Mouse (Mus musculus): ENCODE data around the gene P2rx2. TPM values are rescaled to one million over a fixed set of nuclear protein-coding genes. Genes with fewer than 3 reads are reported as not detected.

The P2rx2 gene
- 0.94 and 1.8 TPM in 2 replicates for polyA plus RNA-seq (2014; fragmentation: Nextera tagmentation; extraction: Ambion mirVana)

DNA sequence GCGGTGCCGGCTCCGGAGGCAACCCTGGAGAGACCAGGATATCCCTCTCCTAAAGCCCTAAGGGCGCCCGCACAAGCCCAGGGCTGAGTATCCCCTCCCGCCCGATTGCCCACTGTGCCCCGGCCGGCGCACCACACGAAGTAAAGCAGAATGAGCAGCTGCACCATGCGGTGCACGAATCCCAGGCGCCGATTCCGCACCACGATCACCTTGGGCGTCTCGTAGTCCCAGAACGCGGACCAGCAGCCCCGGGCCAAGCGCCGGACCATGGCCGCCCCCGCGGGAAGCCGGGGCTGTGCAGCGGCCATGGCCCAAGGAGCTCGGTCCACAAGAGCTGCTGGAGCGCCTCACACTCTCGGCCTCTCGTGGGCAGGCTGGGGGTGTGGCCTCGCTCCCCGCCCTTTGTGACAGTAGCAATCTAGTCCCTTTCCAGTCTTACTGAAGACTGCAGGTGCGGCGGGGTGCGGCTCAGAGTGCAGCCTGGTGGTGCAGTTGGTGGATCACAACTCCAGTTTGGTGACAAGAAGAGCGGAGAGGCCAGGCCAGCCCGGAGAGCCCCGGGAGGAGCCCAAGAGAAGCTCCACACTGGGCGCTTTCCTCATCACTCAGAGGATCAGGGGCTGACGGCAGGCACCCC is at the start of gene P2rx2:
TSS of gene P2rx2 (minus strand) at position 565 of the 637 bp plus-strand sequence.
- H3K27ac ChIP-seq (ENCODE audit: low read length): no peak within 1 kb of the TSS

DNA sequence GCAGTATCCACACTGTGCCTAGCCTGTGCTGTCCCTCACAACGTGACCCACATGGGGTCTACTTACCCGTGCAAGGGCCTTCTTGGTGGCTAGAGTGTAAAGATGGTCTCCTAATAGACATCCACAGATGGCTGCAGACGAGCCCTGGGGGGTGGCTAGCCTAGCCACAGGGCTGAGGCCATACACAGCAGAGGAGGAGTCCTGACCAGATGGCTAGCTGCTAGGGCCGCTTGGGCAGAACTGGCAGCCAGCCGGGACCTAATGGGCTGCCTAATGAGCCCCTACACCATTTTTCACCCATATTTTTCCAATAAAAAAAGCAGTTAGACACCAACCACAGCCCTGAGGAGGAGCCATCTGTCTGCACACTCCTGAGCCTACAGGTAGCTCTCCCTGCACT is 49.7 kb upstream of the P2rx2 start:
- Histone ChIP-seq H3K4me3 (ENCODE audit: low read depth, low read length) (no peak overlapping the region), H3K27me3 (ENCODE audit: control insufficient read depth, insufficient read depth, low read length) (no peaks in the 10 kb centered on the region), H3K4me2 (replicated peaks; ENCODE audit: low read depth, low read length) (no peak overlapping the region), H3K4me1 (ENCODE audit: control insufficient read depth, insufficient read depth, low read length) (no peaks in the 10 kb centered on the region), H3K9me3 (ENCODE audit: control insufficient read depth, low read depth, low read length) (no peaks in the 10 kb centered on the region), H3K27ac (ENCODE audit: low read length) (no peak overlapping the region), H3K36me3 (ENCODE audit: control insufficient read depth, insufficient read depth, low read length) (no peaks in the 10 kb centered on the region), H3K9ac (replicated peaks; ENCODE audit: low read depth, low read length) (no peak overlapping the region)
- WGBS: 74% methylated on average over 5 of the region's 5 CpGs
- no peak for ATAC-seq (ENCODE audit: insufficient number of reproducible peaks, insufficient read depth, low FRiP score, low read depth)

More for the DNA sequence above, at the start of gene P2rx2:
- no peaks in the 10 kb centered on the region for H3K9me3 ChIP-seq (ENCODE audit: control insufficient read depth, low read depth, low read length)
- peak; percentile 54 for ATAC-seq (ENCODE audit: insufficient number of reproducible peaks, insufficient read depth, low FRiP score, low read depth)
- WGBS: 1% methylated on average over 43 of the region's 43 CpGs
- H3K9ac ChIP-seq (replicated peaks; ENCODE audit: low read depth, low read length): peak within 1 kb of the TSS; percentile 30; the same call in 1 of the 2 replicates
- H3K4me1 ChIP-seq (ENCODE audit: control insufficient read depth, insufficient read depth, low read length): no peaks in the 10 kb centered on the region
- peak within 1 kb of the TSS; percentile 43 for H3K4me3 ChIP-seq (ENCODE audit: low read depth, low read length)
- peak within 1 kb of the TSS; percentile 98 for H3K4me2 ChIP-seq (replicated peaks; ENCODE audit: low read depth, low read length)
- peaks cover 6% of the 10 kb centered on the region for H3K36me3 ChIP-seq (ENCODE audit: control insufficient read depth, insufficient read depth, low read length)
- peaks cover 8% of the 10 kb centered on the region; the same call in 1 of the 2 replicates for H3K27me3 ChIP-seq (ENCODE audit: control insufficient read depth, insufficient read depth, low read length)

DNA sequence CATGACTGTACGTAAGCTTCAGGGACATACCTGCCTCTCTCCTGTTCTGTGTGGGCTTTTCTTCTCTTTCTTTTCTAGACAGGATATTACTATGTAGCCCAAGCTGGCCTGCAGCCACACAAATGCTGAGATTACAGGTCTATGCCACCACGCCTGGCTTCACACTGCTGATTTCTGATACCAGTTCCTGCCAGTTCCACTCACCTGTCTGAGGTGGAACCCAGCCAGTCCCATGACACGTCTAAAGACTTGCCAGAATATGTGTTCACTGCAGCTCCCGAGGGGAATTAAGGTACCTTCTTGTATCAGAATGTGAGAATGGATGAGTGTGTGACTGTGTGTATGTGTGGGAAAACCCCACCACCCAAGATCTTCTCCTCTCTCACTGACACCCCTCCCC is 47.6 kb upstream of the P2rx2 start:
- Histone ChIP-seq H3K9ac (replicated peaks; ENCODE audit: low read depth, low read length) (no peak overlapping the region), H3K27me3 (ENCODE audit: control insufficient read depth, insufficient read depth, low read length) (no peaks in the 10 kb centered on the region), H3K4me3 (ENCODE audit: low read depth, low read length) (no peak overlapping the region), H3K4me2 (replicated peaks; ENCODE audit: low read depth, low read length) (no peak overlapping the region), H3K27ac (ENCODE audit: low read length) (no peak overlapping the region), H3K4me1 (ENCODE audit: control insufficient read depth, insufficient read depth, low read length) (0 out of 2 replicates have a peak, but pooled peaks cover 3% of the 10 kb centered on the region), H3K36me3 (ENCODE audit: control insufficient read depth, insufficient read depth, low read length) (no peaks in the 10 kb centered on the region), H3K9me3 (ENCODE audit: control insufficient read depth, low read depth, low read length) (no peaks in the 10 kb centered on the region)
- no peak for ATAC-seq (ENCODE audit: insufficient number of reproducible peaks, insufficient read depth, low FRiP score, low read depth)
- 82% methylated on average over 4 of the region's 4 CpGs for WGBS

DNA sequence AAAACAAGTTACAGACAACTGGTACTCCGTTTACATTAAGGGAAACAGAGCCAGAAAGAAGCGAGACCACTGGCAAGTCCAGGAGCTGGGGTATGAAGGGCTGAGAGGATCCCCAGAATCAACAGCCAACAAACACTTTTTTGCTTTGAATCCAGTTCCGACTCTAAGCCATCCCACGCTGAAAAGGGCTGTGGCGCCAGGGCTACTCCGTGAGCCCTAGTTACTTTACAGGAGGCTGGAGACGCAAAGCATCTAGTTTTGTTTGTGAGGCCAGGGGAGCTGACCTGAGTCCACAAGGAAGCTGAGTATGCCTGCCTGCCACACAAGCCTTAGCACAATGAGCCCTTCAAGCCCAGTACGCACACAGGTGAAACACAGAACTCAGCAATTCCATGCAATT is 44.3 kb upstream of the P2rx2 start:
- H3K4me1 ChIP-seq (ENCODE audit: control insufficient read depth, insufficient read depth, low read length): 0 out of 2 replicates have a peak, but pooled peaks cover 3% of the 10 kb centered on the region
- peak overlapping the region; percentile 65 for H3K4me3 ChIP-seq (ENCODE audit: low read depth, low read length)
- H3K36me3 ChIP-seq (ENCODE audit: control insufficient read depth, insufficient read depth, low read length): no peaks in the 10 kb centered on the region
- no peaks in the 10 kb centered on the region for H3K27me3 ChIP-seq (ENCODE audit: control insufficient read depth, insufficient read depth, low read length)
- no peaks in the 10 kb centered on the region for H3K9me3 ChIP-seq (ENCODE audit: control insufficient read depth, low read depth, low read length)
- no peak for ATAC-seq (ENCODE audit: insufficient number of reproducible peaks, insufficient read depth, low FRiP score, low read depth)
- H3K4me2 ChIP-seq (replicated peaks; ENCODE audit: low read depth, low read length): peak overlapping the region; percentile 76
- peak overlapping the region; percentile 53; the same call in 1 of the 2 replicates for H3K9ac ChIP-seq (replicated peaks; ENCODE audit: low read depth, low read length)
- WGBS: 16% methylated on average over 8 of the region's 8 CpGs
- no peak overlapping the region for H3K27ac ChIP-seq (ENCODE audit: low read length)

DNA sequence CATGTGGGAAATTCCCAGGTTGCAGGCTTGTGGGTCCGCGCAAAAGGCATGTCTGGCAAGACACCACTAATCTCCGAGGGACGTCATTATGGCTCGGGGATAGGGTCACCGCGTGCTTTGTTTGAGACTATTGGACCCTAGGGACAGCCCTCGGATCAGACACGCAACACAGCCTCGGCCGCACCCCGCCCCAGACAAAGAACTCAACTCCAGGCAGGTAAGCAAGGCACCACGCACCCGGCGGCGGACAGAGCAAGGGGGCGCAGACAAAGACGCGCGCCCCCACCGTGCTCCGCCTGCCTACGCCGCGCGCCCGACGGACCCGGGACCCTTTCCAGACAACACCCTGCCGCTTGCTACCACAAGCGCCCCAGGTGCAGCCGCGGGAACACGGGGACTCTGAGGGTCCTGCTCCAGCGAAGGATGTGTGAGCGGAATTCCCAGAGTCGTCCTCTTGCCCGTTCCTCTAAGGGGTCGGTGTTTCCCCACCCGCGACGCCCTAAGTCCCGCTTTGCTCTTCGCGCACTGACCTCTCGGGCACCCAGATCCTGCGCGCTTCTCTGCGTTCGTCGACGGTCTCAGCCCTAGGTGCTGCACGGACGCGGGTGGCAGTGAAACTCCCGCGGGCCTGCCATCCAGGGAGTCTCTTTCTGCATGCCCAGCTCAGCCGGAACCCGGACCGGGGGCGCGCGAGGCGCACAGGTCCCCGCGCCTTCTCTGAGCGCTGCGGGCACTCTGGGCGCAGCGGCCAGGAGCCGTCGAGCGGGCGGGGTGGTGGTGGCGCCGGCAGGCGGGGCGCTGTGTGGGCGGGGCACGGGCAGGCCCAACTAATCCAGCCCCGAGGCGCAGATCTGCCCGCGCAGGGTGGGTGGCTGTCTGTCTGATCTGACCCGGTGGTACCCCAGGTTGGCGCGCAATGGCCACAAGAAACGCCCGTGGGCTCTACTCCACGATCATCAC is 43.6 kb upstream of the P2rx2 start:
- Histone ChIP-seq H3K4me1 (ENCODE audit: control insufficient read depth, insufficient read depth, low read length) (0 out of 2 replicates have a peak, but pooled peaks cover 3% of the 10 kb centered on the region), H3K9me3 (ENCODE audit: control insufficient read depth, low read depth, low read length) (no peaks in the 10 kb centered on the region), H3K27ac (ENCODE audit: low read length) (no peak overlapping the region), H3K27me3 (ENCODE audit: control insufficient read depth, insufficient read depth, low read length) (no peaks in the 10 kb centered on the region), H3K9ac (replicated peaks; ENCODE audit: low read depth, low read length) (peak overlapping the region; percentile 53), H3K36me3 (ENCODE audit: control insufficient read depth, insufficient read depth, low read length) (no peaks in the 10 kb centered on the region), H3K4me2 (replicated peaks; ENCODE audit: low read depth, low read length) (peak overlapping the region; percentile 76), H3K4me3 (ENCODE audit: low read depth, low read length) (peak overlapping the region; percentile 65)
- WGBS: 1% methylated on average over 90 of the region's 90 CpGs
- peak; percentile 87 for ATAC-seq (ENCODE audit: insufficient number of reproducible peaks, insufficient read depth, low FRiP score, low read depth)

DNA sequence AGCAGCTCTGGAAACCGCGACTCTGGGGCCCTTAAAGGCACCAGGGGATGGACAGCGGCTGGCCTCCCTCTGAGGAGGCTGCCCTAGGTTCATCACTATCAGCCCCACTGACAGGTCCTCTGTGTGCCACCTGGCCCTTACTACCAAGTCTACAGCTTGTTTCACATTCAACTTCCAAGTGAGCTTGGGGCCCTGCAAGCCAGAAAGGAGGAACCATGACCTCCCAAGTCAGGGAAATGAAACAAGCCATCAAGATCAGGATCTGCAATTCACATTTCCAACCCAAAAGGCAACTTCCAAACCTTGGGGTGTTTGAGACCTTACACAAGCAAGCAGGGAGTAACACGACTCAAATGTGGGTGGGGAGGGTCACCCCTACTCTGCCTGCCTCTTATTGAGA is 42.3 kb upstream of the P2rx2 start:
- H3K27me3 ChIP-seq (ENCODE audit: control insufficient read depth, insufficient read depth, low read length): no peaks in the 10 kb centered on the region
- no peak for ATAC-seq (ENCODE audit: insufficient number of reproducible peaks, insufficient read depth, low FRiP score, low read depth)
- H3K36me3 ChIP-seq (ENCODE audit: control insufficient read depth, insufficient read depth, low read length): no peaks in the 10 kb centered on the region
- 0 out of 2 replicates have a peak, but pooled peaks cover 3% of the 10 kb centered on the region for H3K4me1 ChIP-seq (ENCODE audit: control insufficient read depth, insufficient read depth, low read length)
- H3K27ac ChIP-seq (ENCODE audit: low read length): no peak overlapping the region
- H3K4me2 ChIP-seq (replicated peaks; ENCODE audit: low read depth, low read length): peak overlapping the region; percentile 76
- WGBS: 54% methylated on average over 4 of the region's 4 CpGs
- H3K4me3 ChIP-seq (ENCODE audit: low read depth, low read length): no peak overlapping the region
- no peak overlapping the region; the same call in 1 of the 2 replicates for H3K9ac ChIP-seq (replicated peaks; ENCODE audit: low read depth, low read length)
- H3K9me3 ChIP-seq (ENCODE audit: control insufficient read depth, low read depth, low read length): no peaks in the 10 kb centered on the region

DNA sequence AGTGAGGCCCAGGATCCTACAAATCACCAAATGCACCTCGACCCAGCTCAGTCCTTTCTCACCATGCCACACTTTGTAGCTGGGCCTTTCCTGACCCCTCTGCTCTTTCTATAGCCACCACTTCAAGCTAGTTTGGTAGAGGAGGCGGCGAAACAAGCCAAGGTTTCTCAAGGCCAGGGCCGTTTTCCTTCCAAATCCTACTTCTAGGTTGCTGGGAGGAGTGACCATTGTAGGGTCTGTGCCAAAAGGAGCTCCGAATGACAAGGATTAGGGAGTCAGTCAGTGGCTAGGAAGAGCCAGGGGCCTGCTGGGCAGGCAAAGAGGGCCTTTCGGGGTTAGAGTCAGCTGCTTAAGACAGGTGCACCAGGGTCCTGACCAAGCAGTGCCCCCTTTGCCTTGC is 41.5 kb upstream of the P2rx2 start:
- Histone ChIP-seq H3K27ac (ENCODE audit: low read length) (no peak overlapping the region), H3K9ac (replicated peaks; ENCODE audit: low read depth, low read length) (no peak overlapping the region)
- 87% methylated on average over 6 of the region's 6 CpGs for WGBS

DNA sequence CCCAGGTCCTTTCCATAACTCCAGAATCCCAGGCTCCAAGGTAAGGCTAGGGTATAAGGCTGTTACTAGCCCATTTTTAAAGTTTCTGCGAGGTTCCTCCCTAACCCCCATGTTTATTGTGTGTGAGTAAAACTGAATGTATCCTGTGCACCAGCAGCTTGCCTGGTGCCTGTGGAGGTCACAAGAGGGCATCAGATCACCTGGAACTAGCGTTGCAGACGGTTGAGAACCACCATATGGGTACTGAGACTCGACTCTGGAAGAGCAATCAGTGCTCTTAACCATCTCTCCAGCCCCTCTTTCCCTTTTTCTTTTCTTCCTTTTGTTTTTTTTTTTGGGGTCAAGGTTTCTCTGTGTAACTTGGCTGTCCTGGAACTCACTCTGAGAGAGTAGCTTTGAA is 36.8 kb upstream of the P2rx2 start:
- H3K27ac ChIP-seq (ENCODE audit: low read length): no peak overlapping the region
- no peaks in the 10 kb centered on the region for H3K4me1 ChIP-seq (ENCODE audit: control insufficient read depth, insufficient read depth, low read length)
- no peaks in the 10 kb centered on the region for H3K9me3 ChIP-seq (ENCODE audit: control insufficient read depth, low read depth, low read length)
- H3K4me3 ChIP-seq (ENCODE audit: low read depth, low read length): no peak overlapping the region
- no peak overlapping the region for H3K4me2 ChIP-seq (replicated peaks; ENCODE audit: low read depth, low read length)
- H3K36me3 ChIP-seq (ENCODE audit: control insufficient read depth, insufficient read depth, low read length): peaks cover 13% of the 10 kb centered on the region
- ATAC-seq (ENCODE audit: insufficient number of reproducible peaks, insufficient read depth, low FRiP score, low read depth): no peak
- 81% methylated on average over 4 of the region's 4 CpGs for WGBS
- no peaks in the 10 kb centered on the region for H3K27me3 ChIP-seq (ENCODE audit: control insufficient read depth, insufficient read depth, low read length)
- H3K9ac ChIP-seq (replicated peaks; ENCODE audit: low read depth, low read length): no peak overlapping the region

More for the DNA sequence above, 41.5 kb upstream of the P2rx2 start:
- Histone ChIP-seq H3K9me3 (ENCODE audit: control insufficient read depth, low read depth, low read length) (no peaks in the 10 kb centered on the region), H3K4me2 (replicated peaks; ENCODE audit: low read depth, low read length) (no peak overlapping the region), H3K27me3 (ENCODE audit: control insufficient read depth, insufficient read depth, low read length) (no peaks in the 10 kb centered on the region), H3K4me1 (ENCODE audit: control insufficient read depth, insufficient read depth, low read length) (0 out of 2 replicates have a peak, but pooled peaks cover 3% of the 10 kb centered on the region), H3K4me3 (ENCODE audit: low read depth, low read length) (no peak overlapping the region), H3K36me3 (ENCODE audit: control insufficient read depth, insufficient read depth, low read length) (no peaks in the 10 kb centered on the region; the same call in 1 of the 2 replicates)
- no peak for ATAC-seq (ENCODE audit: insufficient number of reproducible peaks, insufficient read depth, low FRiP score, low read depth)

All from stomach, embryonic 14.5 days (tissue).